In the genomic region with DNA sequence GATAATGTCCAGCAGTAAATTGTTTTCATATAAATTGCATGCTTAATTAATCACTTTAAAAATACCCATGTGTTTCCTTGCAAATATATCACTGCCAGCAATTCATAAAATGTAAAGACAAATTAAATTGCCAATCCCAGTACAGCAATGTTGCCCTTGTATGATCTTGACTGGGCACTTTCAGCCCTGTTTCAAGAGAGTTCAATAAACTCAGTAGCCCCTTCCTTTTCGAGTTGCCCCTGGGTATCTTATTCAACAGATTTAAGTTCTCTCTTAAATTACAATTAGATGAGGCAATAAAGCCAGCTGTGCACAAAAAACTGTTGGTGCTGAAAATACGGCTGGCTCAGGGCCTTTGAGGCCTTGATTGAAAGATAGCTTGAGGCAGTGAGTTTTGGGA, we compare ENCODE assay signal across 28 mouse cellular contexts.
DNase-seq lines count a peak whose midpoint lies in the region; ATAC-seq and TF ChIP-seq lines count a peak whose summit lies in the region.
"Had no signal": no experiment of that assay in that cellular context is flagged by ENCODE, and none has a peak within 500 bp of the region (broad histone marks: within the 10 kb centered on the region; RNA-seq: fewer than 3 reads in every experiment).

No protein-coding gene starts in this region.

- no peak overlapping the region for H3K4me2 ChIP-seq in kidney, postnatal 0 days (ENCODE audit: low read length)
- no peak overlapping the region for H3K4me2 ChIP-seq in kidney, embryonic 15.5 days
- no peak overlapping the region for H3K4me2 ChIP-seq in neural tube, embryonic 12.5 days (replicated peaks)
- no peak overlapping the region for H3K4me2 ChIP-seq in neural tube, embryonic 14.5 days (ENCODE audit: low read depth, low read length)
- H3K4me2 ChIP-seq: embryonic facial prominence, embryonic 12.5 days; embryonic facial prominence, embryonic 15.5 days; heart, embryonic 13.5 days; hindbrain, embryonic 15.5 days had no signal

- 23% methylated on average over 2 of the region's 2 CpGs for WGBS in kidney, postnatal 0 days
- WGBS in kidney, embryonic 15.5 days, result 21% methylated on average over 2 of the region's 2 CpGs
- WGBS in neural tube, embryonic 12.5 days, result 31% methylated on average over 2 of the region's 2 CpGs
- WGBS in neural tube, embryonic 14.5 days, result 12% methylated on average over 2 of the region's 2 CpGs

- H3K9ac ChIP-seq in kidney, postnatal 0 days (ENCODE audit: low read depth, low read length), result no peak overlapping the region
- no peak overlapping the region for H3K9ac ChIP-seq in kidney, embryonic 15.5 days
- H3K9ac ChIP-seq in neural tube, embryonic 12.5 days, result no peak overlapping the region
- no peak overlapping the region for H3K9ac ChIP-seq in neural tube, embryonic 14.5 days (replicated peaks; ENCODE audit: low read depth, low read length)
- H3K9ac ChIP-seq: embryonic facial prominence, embryonic 12.5 days; embryonic facial prominence, embryonic 15.5 days; forebrain, postnatal 0 days; heart, embryonic 13.5 days; hindbrain, embryonic 15.5 days had no signal

- H3K27ac ChIP-seq in kidney, postnatal 0 days, result no peak overlapping the region
- no peak overlapping the region for H3K27ac ChIP-seq in kidney, embryonic 15.5 days
- H3K27ac ChIP-seq in neural tube, embryonic 12.5 days, result no peak overlapping the region
- no peak overlapping the region for H3K27ac ChIP-seq in neural tube, embryonic 14.5 days (ENCODE audit: low read depth, low read length)
- H3K27ac ChIP-seq: embryonic facial prominence, embryonic 12.5 days; embryonic facial prominence, embryonic 15.5 days; heart, adult 2 months; heart, embryonic 10.5 days; heart, embryonic 13.5 days; hindbrain, embryonic 15.5 days had no signal

- peak; percentile 39 for DNase-seq in kidney, postnatal 0 days (ENCODE audit: low spot score)
- no peak for DNase-seq in neural tube, embryonic 10.5 days (ENCODE audit: extremely low spot score, low spot score)
- DNase-seq in gastrocnemius, postnatal 25 days, result no peak
- no peak for DNase-seq in thymus, postnatal 10 days (ENCODE audit: low spot score in 2 of 2)
- DNase-seq: adrenal gland, postnatal 10 days; adrenal gland, postnatal 36 days; B cell, adult 2 months; cerebellum, adult 11 months; cerebellum, adult 2 months; cerebellum, adult 9-11 months; cerebellum, postnatal 25 days; forebrain, postnatal 0 days; gastrocnemius, postnatal 36 days; heart, adult 2 months; heart, postnatal 14 days; heart, postnatal 4 days had no signal

- no peak for TF ChIP-seq CTCF in kidney, postnatal 0 days (IDR thresholded peaks at IDR 0.05; ENCODE audit: low read depth)

- 0 out of 2 replicates have a peak, but pooled peaks cover under 1% of the 10 kb centered on the region for H3K9me3 ChIP-seq in kidney, postnatal 0 days (replicated peaks; ENCODE audit: low read length)
- no peaks in the 10 kb centered on the region for H3K9me3 ChIP-seq in kidney, embryonic 15.5 days (replicated peaks)
- no peaks in the 10 kb centered on the region for H3K9me3 ChIP-seq in neural tube, embryonic 12.5 days
- H3K9me3 ChIP-seq in neural tube, embryonic 14.5 days (ENCODE audit: control insufficient read depth, low read length), result no peaks in the 10 kb centered on the region
- H3K9me3 ChIP-seq: embryonic facial prominence, embryonic 15.5 days; heart, embryonic 10.5 days; hindbrain, embryonic 15.5 days had no signal

- H3K36me3 ChIP-seq in kidney, postnatal 0 days (ENCODE audit: insufficient read depth, low read length), result no peaks in the 10 kb centered on the region
- no peaks in the 10 kb centered on the region for H3K36me3 ChIP-seq in kidney, embryonic 15.5 days
- no peaks in the 10 kb centered on the region for H3K36me3 ChIP-seq in neural tube, embryonic 12.5 days
- H3K36me3 ChIP-seq in neural tube, embryonic 14.5 days (ENCODE audit: control insufficient read depth, insufficient read depth, low read length), result no peaks in the 10 kb centered on the region
- H3K36me3 ChIP-seq: embryonic facial prominence, embryonic 12.5 days; embryonic facial prominence, embryonic 15.5 days; G1E; heart, embryonic 10.5 days; heart, embryonic 13.5 days; hindbrain, embryonic 15.5 days had no signal

- H3K4me3 ChIP-seq in kidney, postnatal 0 days (replicated peaks; ENCODE audit: low read depth, low read length), result no peak overlapping the region
- no peak overlapping the region for H3K4me3 ChIP-seq in kidney, embryonic 15.5 days (replicated peaks)
- no peak overlapping the region for H3K4me3 ChIP-seq in neural tube, embryonic 12.5 days
- H3K4me3 ChIP-seq in neural tube, embryonic 14.5 days (ENCODE audit: low read depth, low read length), result no peak overlapping the region
- H3K4me3 ChIP-seq: embryonic facial prominence, embryonic 12.5 days; embryonic facial prominence, embryonic 15.5 days; heart, adult 2 months; heart, embryonic 10.5 days; heart, embryonic 13.5 days; hindbrain, embryonic 15.5 days had no signal

- ATAC-seq in kidney, postnatal 0 days (replicated peaks; ENCODE audit: low FRiP score, low read depth), result no peak
- no peak for ATAC-seq in kidney, embryonic 15.5 days (replicated peaks; ENCODE audit: low FRiP score)
- peak; percentile 37 for ATAC-seq in neural tube, embryonic 12.5 days (ENCODE audit: low FRiP score, low read depth)
- peak; percentile 56; the same call in 1 of the 2 replicates for ATAC-seq in neural tube, embryonic 14.5 days (ENCODE audit: low read depth)
- ATAC-seq: forebrain, embryonic 14.5 days; forebrain, postnatal 0 days; Patski had no signal

- no peaks in the 10 kb centered on the region for H3K4me1 ChIP-seq in kidney, postnatal 0 days (replicated peaks; ENCODE audit: insufficient read depth, low read length)
- no peaks in the 10 kb centered on the region for H3K4me1 ChIP-seq in kidney, embryonic 15.5 days
- H3K4me1 ChIP-seq in neural tube, embryonic 12.5 days, result no peaks in the 10 kb centered on the region
- no peaks in the 10 kb centered on the region for H3K4me1 ChIP-seq in neural tube, embryonic 14.5 days (ENCODE audit: control insufficient read depth, insufficient read depth, low read length)
- H3K4me1 ChIP-seq: embryonic facial prominence, embryonic 12.5 days; embryonic facial prominence, embryonic 15.5 days; heart, embryonic 10.5 days; heart, embryonic 13.5 days; hindbrain, embryonic 15.5 days had no signal

- H3K27me3 ChIP-seq in kidney, postnatal 0 days (ENCODE audit: insufficient read depth, low read length), result no peaks in the 10 kb centered on the region
- no peaks in the 10 kb centered on the region for H3K27me3 ChIP-seq in kidney, embryonic 15.5 days
- no peaks in the 10 kb centered on the region for H3K27me3 ChIP-seq in neural tube, embryonic 12.5 days (replicated peaks)
- H3K27me3 ChIP-seq in neural tube, embryonic 14.5 days (ENCODE audit: control insufficient read depth, insufficient read depth, low read length), result no peaks in the 10 kb centered on the region
- H3K27me3 ChIP-seq: CH12.LX; embryonic facial prominence, embryonic 12.5 days; embryonic facial prominence, embryonic 15.5 days; heart, embryonic 13.5 days; hindbrain, embryonic 15.5 days; Patski had no signal

Comparison
In these comparisons a context has a peak if more than half of its experiments do, and no peak if none do; other contexts are left out.
1. ATAC-seq: peak in neural tube, embryonic 12.5 days (single experiment) and neural tube, embryonic 14.5 days (single experiment); none in kidney, postnatal 0 days (single experiment) and kidney, embryonic 15.5 days (single experiment).